Mouse (Mus musculus) erythroblast, embryonic 14.5 days (primary cell): ENCODE results near the gene Gjc1. TPM values are rescaled to one million over a fixed set of nuclear protein-coding genes. Genes with fewer than 3 reads are reported as not detected.

Source experiments
- H3K27me3 ChIP-seq: 2 replicates; pipeline ENCODE4 v1.6.1; 2012; ENCODE audit warnings: inconsistent platforms; ENCODE audit not compliant: control insufficient read depth
- H3K36me3 ChIP-seq: 2 replicates; pipeline ENCODE4 v1.6.1; 2012; ENCODE audit warnings: mild to moderate bottlenecking, inconsistent platforms; ENCODE audit not compliant: control insufficient read depth
- H3K4me1 ChIP-seq: 2 replicates; pipeline ENCODE4 v1.6.1; 2012; ENCODE audit warnings: inconsistent platforms; ENCODE audit not compliant: control insufficient read depth
- H3K4me3 ChIP-seq: replicated peaks from 2 replicates; pipeline ENCODE3; 2012; ENCODE audit warnings: moderate library complexity, mild to moderate bottlenecking, inconsistent platforms
- H3K9me3 ChIP-seq: 2 replicates; pipeline ENCODE4 v1.6.1; 2012; ENCODE audit warnings: low read length, inconsistent platforms, mixed read lengths; ENCODE audit not compliant: control insufficient read depth
- GATA1 ChIP-seq: IDR thresholded peaks from 2 replicates; pipeline ENCODE4 v1.6.1; 2012; ENCODE audit warnings: low read length, inconsistent platforms, mixed read lengths
- TAL1 ChIP-seq: IDR thresholded peaks from 3 replicates; pipeline ENCODE4 v1.6.1; 2012; ENCODE audit warnings: low read length, inconsistent platforms, mixed read lengths
- polyA plus RNA-seq: library from polyadenylated mRNA; stranded (reverse); fragments of >175 nt; gene quantifications from 2 replicates; pipeline ENCODE4 v1.2.3, GENCODE M21; 2012

Gene Gjc1
- polyA plus RNA-seq, 1 experiment = not detected

DNA sequence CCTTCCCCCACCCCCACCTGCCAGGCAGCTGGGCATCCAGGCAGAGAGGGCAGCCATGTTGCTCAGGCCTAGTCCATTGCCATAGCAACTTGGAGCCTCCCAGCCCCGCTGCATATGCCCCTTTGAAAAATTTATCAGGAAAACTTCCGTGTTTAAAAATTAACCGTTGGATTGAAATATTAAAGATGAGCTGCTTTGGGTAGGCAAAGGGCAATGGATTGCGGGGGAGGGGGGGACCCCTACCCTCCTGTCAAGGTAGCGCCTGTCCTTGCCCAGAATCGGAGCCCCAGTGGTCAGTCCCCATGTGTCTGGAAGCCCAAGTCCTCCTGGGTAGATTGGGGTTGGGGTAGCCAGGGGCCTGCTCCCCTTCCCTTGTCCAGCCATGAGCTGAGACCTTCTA lies 50.4 kb downstream of the Gjc1 start:
- H3K4me3 ChIP-seq = no peak overlapping the region
- no peak for TF ChIP-seq GATA1
- no peak for TF ChIP-seq TAL1
- no peaks in the 10 kb centered on the region for H3K9me3 ChIP-seq
- H3K27me3 ChIP-seq = peaks cover 11% of the 10 kb centered on the region
- no peaks in the 10 kb centered on the region for H3K36me3 ChIP-seq
- peaks cover 4% of the 10 kb centered on the region for H3K4me1 ChIP-seq

- Histone ChIP-seq H3K36me3 (no peaks in the 10 kb centered on the region), H3K4me3 (no peak overlapping the region), H3K4me1 (no peaks in the 10 kb centered on the region), H3K9me3 (no peaks in the 10 kb centered on the region), H3K27me3 (peaks cover 18% of the 10 kb centered on the region)
- no peak for TF ChIP-seq GATA1
- TF ChIP-seq TAL1 = no peak
Measured at GRCm38 (mm10) chr11:102767055-102767670, 52.3 kb downstream of the Gjc1 start.

DNA sequence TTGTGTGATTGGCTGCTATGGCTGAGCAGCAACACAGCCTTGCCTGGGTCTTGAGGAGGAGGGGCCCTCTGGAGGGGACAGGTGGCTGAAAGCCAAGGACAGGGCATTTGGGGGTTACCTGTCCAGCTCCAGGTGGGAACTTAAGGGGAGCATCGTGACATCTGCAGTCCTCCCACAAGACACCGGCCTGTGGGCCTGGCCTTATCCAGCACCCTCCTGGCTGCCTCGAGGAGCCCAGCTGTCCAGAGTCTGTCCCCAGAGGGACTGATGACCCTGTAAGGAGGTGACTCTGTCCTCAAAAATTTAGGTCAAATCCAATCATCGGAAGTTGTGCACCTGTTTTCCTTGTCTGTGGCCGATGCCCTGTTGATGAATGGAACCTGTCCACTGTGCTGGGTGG lies 54.1 kb downstream of the Gjc1 start:
- Histone ChIP-seq H3K27me3 (peaks cover 36% of the 10 kb centered on the region), H3K9me3 (no peaks in the 10 kb centered on the region), H3K4me1 (no peaks in the 10 kb centered on the region), H3K36me3 (no peaks in the 10 kb centered on the region), H3K4me3 (no peak overlapping the region)
- TF ChIP-seq GATA1 (no peak), TAL1 (no peak)

DNA sequence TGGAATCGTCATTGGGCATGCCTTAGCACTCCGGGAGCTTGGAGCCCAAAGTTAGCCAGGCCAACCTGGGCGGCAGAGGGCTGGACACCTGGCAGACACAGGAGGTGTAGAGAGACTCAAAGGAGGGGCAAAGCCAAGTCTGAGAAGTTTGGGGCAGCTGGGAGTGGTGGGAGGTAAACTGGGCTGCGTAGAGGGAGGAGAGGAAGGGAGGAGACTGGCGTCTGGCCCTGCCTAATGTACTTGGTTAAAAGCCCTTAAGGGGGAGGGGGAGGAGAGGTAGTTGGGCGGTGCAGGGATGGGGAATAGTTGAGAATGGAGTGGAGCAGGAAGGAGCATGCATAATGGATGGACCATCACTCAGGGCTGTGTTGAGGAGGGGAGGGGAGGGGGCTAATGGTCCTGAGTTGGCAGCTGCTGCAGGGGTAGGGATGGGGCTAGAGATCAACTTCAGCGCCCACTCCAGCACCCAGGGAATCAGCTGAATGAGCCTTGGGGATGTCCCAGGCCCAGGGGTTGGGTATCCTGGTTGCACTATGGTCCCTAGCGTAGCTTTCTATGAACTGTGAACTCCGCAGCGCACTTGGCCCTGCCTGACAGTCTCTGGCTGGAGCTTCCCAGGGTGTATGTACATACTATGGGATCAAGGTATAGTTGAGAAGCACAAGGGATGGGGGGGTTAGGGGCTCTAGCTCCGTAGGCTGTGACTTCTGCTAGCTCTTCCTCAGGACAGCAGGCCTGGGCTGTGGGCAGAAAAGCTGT lies 56.3 kb downstream of the Gjc1 start:
- H3K36me3 ChIP-seq = no peaks in the 10 kb centered on the region
- H3K9me3 ChIP-seq = no peaks in the 10 kb centered on the region
- no peaks in the 10 kb centered on the region for H3K4me1 ChIP-seq
- peaks cover 47% of the 10 kb centered on the region for H3K27me3 ChIP-seq
- H3K4me3 ChIP-seq = no peak overlapping the region
- TF ChIP-seq GATA1 (no peak), TAL1 (no peak)

- no peak for TF ChIP-seq TAL1
- no peak for TF ChIP-seq GATA1
- Histone ChIP-seq H3K27me3 (peaks cover 47% of the 10 kb centered on the region), H3K4me1 (no peaks in the 10 kb centered on the region), H3K36me3 (no peaks in the 10 kb centered on the region), H3K9me3 (no peaks in the 10 kb centered on the region), H3K4me3 (no peak overlapping the region)
Measured at GRCm38 (mm10) chr11:102762248-102762647, 57.3 kb downstream of the Gjc1 start.

DNA sequence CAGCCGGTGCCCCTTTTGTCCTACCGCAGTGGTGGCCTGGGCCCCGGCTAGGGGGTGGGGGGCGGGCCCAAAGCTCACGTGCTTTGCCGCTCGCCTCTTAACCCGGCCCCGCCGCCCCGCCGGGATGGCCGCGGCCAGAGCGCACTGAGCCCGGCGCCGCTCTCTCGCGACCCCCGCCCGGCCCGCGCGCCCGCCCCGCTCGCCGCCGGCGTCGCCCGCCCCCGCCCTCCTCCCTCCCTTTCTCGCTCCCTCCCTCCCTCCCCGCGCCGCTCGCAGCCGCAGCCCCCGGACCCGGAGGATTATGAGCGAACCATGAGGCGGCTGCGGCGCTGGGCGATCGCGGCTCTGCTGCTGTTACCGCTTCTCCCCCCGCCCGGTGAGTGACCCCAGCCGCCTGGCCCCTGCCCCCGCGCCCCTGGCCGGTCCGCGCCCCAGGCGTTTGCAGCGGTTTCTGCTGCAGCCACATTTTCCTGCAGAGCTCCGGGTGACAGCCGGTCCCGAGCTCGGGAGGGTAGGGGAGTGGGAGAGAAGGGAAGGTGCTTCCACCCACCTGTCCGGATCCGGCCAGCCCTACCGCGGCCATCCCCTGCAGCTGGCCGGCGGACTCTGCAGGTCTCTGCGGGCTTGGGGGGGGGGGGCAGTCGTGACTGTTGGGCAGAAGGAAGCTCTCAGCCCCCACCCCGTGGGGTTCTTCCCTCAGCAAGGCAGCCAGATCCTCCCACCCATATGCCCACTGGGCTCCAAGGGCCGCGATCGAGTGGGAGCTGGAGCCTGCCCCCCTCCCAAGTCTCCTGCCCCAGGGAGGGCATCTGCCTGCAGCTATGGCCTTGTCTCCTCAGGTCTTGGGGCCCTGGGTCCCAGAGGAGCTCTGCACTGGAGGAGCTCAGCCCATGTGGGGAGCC lies 57.9 kb downstream of the Gjc1 start, which contains the start of gene Adam11:
Adam11 (plus strand) TSS at position 131 of the 902 bp plus-strand sequence.
- Histone ChIP-seq H3K27me3 (peaks cover 47% of the 10 kb centered on the region), H3K9me3 (no peaks in the 10 kb centered on the region), H3K4me1 (no peaks in the 10 kb centered on the region), H3K4me3 (no peak within 1 kb of the TSS), H3K36me3 (no peaks in the 10 kb centered on the region)
- TF ChIP-seq TAL1 (no peak), GATA1 (no peak)

- Histone ChIP-seq H3K4me1 (no peaks in the 10 kb centered on the region), H3K9me3 (no peaks in the 10 kb centered on the region), H3K36me3 (no peaks in the 10 kb centered on the region), H3K4me3 (no peak overlapping the region), H3K27me3 (peaks cover 47% of the 10 kb centered on the region)
- TF ChIP-seq GATA1 = no peak
- TF ChIP-seq TAL1 = no peak
Measured at GRCm38 (mm10) chr11:102760805-102761308, 58.6 kb downstream of the Gjc1 start.

DNA sequence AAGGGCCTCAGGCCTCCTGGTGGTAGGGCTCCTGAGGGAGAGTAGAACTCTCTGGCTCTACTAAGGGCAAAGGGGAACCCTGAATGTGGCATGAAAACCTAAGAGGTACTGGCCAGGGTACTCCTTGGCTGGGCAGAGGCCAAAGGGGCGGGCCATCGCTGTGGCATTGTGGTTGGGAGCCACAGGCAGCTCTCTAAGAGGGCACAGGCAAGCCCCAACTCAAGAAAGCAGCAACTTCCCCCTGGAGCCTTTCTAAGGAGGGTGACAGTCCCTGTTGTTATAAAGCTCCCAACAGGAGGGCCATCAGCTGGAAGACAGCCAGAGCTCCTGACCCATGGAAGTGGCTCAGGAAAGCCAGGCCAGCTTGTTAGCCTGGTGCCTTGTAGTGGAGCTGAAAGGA lies 60.5 kb downstream of the Gjc1 start:
- H3K27me3 ChIP-seq = peaks cover 47% of the 10 kb centered on the region
- H3K4me3 ChIP-seq = no peak overlapping the region
- no peaks in the 10 kb centered on the region for H3K36me3 ChIP-seq
- no peaks in the 10 kb centered on the region for H3K4me1 ChIP-seq
- TF ChIP-seq GATA1 (no peak), TAL1 (no peak)
- no peaks in the 10 kb centered on the region for H3K9me3 ChIP-seq
